8 mouse cellular contexts compared by ENCODE assay signal in genomic region chr4:141239388-141240125, GRCm38 (mm10). TPM values are rescaled to one million over a fixed set of nuclear protein-coding genes. Genes with fewer than 3 reads are reported as not detected.
DNase-seq lines count a peak whose midpoint lies in the region; ATAC-seq and TF ChIP-seq lines count a peak whose summit lies in the region.

Gene Arhgef19 (plus strand): TSS chr4:141239499.

- peak within 1 kb of the TSS; percentile 77 for H3K4me2 ChIP-seq in heart, embryonic 11.5 days
- H3K4me2 ChIP-seq in kidney, embryonic 14.5 days (replicated peaks; ENCODE audit: low read depth, low read length) = peak within 1 kb of the TSS; percentile 75
- H3K4me2 ChIP-seq in liver, embryonic 13.5 days = peak within 1 kb of the TSS; percentile 67

- ATAC-seq in heart, embryonic 11.5 days (replicated peaks; ENCODE audit: insufficient number of reproducible peaks, low FRiP score, low TSS enrichment) = peak; percentile 88
- peak; percentile 94 for ATAC-seq in kidney, embryonic 14.5 days (ENCODE audit: low FRiP score, low TSS enrichment)
- ATAC-seq in liver, embryonic 13.5 days (ENCODE audit: low read depth) = peak; percentile 89

- 0 out of 2 replicates have a peak within 1 kb of the TSS, but pooled peaks have one; percentile 46 for H3K9ac ChIP-seq in heart, embryonic 11.5 days (ENCODE audit: low read depth, low read length)
- H3K9ac ChIP-seq in kidney, embryonic 14.5 days (ENCODE audit: low read depth, low read length) = peak within 1 kb of the TSS; percentile 19; the same call in 1 of the 2 replicates
- H3K9ac ChIP-seq in liver, embryonic 13.5 days = peak within 1 kb of the TSS; percentile 3; the same call in 1 of the 2 replicates

- no peaks in the 10 kb centered on the region for H3K9me3 ChIP-seq in heart, embryonic 11.5 days (replicated peaks; ENCODE audit: control insufficient read depth, low read length)
- no peaks in the 10 kb centered on the region for H3K9me3 ChIP-seq in kidney, embryonic 14.5 days (ENCODE audit: control insufficient read depth, low read length)
- no peaks in the 10 kb centered on the region for H3K9me3 ChIP-seq in liver, embryonic 13.5 days (replicated peaks)

- peak within 1 kb of the TSS; percentile 44 for H3K4me3 ChIP-seq in embryonic fibroblast, embryonic 13.5 days (ENCODE audit: insufficient read depth, low read length)
- peak within 1 kb of the TSS; percentile 40 for H3K4me3 ChIP-seq in heart, embryonic 11.5 days (ENCODE audit: low read depth, low read length)
- H3K4me3 ChIP-seq in kidney, embryonic 14.5 days (ENCODE audit: low read length) = peak within 1 kb of the TSS; percentile 38
- H3K4me3 ChIP-seq in liver, embryonic 13.5 days (replicated peaks) = peak within 1 kb of the TSS; percentile 40

- H3K36me3 ChIP-seq in heart, embryonic 11.5 days (ENCODE audit: control insufficient read depth, insufficient read depth, low read length) = no peaks in the 10 kb centered on the region
- no peaks in the 10 kb centered on the region for H3K36me3 ChIP-seq in kidney, embryonic 14.5 days (ENCODE audit: control insufficient read depth, insufficient read depth, low read length)
- no peaks in the 10 kb centered on the region for H3K36me3 ChIP-seq in liver, embryonic 13.5 days

- H3K27me3 ChIP-seq in heart, embryonic 11.5 days (ENCODE audit: control insufficient read depth, insufficient read depth, low read length) = peaks cover 78% of the 10 kb centered on the region
- H3K27me3 ChIP-seq in kidney, embryonic 14.5 days (ENCODE audit: control insufficient read depth, insufficient read depth, low read length) = peaks cover 31% of the 10 kb centered on the region; the same call in 1 of the 2 replicates
- peaks cover 91% of the 10 kb centered on the region for H3K27me3 ChIP-seq in liver, embryonic 13.5 days

- no peak for TF ChIP-seq CTCF in embryonic fibroblast, embryonic 13.5 days (IDR thresholded peaks at IDR 0.05; ENCODE audit: borderline replicate concordance, insufficient read depth, low read length)

- TF ChIP-seq POLR2A in embryonic fibroblast, embryonic 13.5 days (IDR thresholded peaks at IDR 0.05; ENCODE audit: low read depth, low read length) = peak; percentile 93

- peak; percentile 86 for DNase-seq in CD4-positive helper T cell, adult 2 months (ENCODE audit: low read depth, low spot score)
- DNase-seq in adrenal gland, postnatal 36 days = peak; percentile 97 to 98
- peak; percentile 75 for DNase-seq in liver, embryonic 13.5 days
- DNase-seq in natural killer cell, adult 2 months (ENCODE audit: low spot score in 2 of 2) = peak; percentile 63 to 76
- DNase-seq in thymus, adult 18-20 months = peak; percentile 73 to 74

- WGBS in heart, embryonic 11.5 days (ENCODE audit: insufficient replicate concordance) = 1% methylated on average over 30 of the region's 31 CpGs
- WGBS in kidney, embryonic 14.5 days = 1% methylated on average over 30 of the region's 31 CpGs
- WGBS in liver, embryonic 13.5 days (ENCODE audit: insufficient replicate concordance) = 3% methylated on average over 31 of the region's 31 CpGs

- peak within 1 kb of the TSS; percentile 42; the same call in 1 of the 2 replicates for H3K27ac ChIP-seq in embryonic fibroblast, embryonic 13.5 days (ENCODE audit: insufficient read depth, low read length)
- H3K27ac ChIP-seq in heart, embryonic 11.5 days (ENCODE audit: low read depth, low read length) = no peak within 1 kb of the TSS
- H3K27ac ChIP-seq in kidney, embryonic 14.5 days (ENCODE audit: low read depth, low read length) = no peak within 1 kb of the TSS
- no peak within 1 kb of the TSS for H3K27ac ChIP-seq in liver, embryonic 13.5 days

- peaks cover 2% of the 10 kb centered on the region; the same call in 1 of the 2 replicates for H3K4me1 ChIP-seq in embryonic fibroblast, embryonic 13.5 days (ENCODE audit: control insufficient read depth, insufficient read depth, low read length)
- H3K4me1 ChIP-seq in heart, embryonic 11.5 days (ENCODE audit: control insufficient read depth, insufficient read depth, low read length) = peaks cover 19% of the 10 kb centered on the region
- peaks cover 29% of the 10 kb centered on the region for H3K4me1 ChIP-seq in kidney, embryonic 14.5 days (ENCODE audit: control insufficient read depth, insufficient read depth, low read length)
- H3K4me1 ChIP-seq in liver, embryonic 13.5 days (replicated peaks) = peaks cover 29% of the 10 kb centered on the region

RNA-seq across cellular contexts. Expression of gene Arhgef19, which starts in this region (rescaled TPM):
- total RNA-seq in adrenal gland, postnatal 36 days (2021) = 10 to 100 TPM; 31.2 to 75.4 TPM
- polyA plus RNA-seq in embryonic fibroblast, embryonic 13.5 days (2011; ENCODE audit: insufficient read length, low read depth, missing spikeins) = 15.2 and 16.4 TPM in 2 replicates
- 1.2 and 1.3 TPM in 2 replicates for polyA plus RNA-seq in heart, embryonic 11.5 days (2014; fragmentation: Nextera tagmentation; extraction: Ambion mirVana)
- 6.8 and 7.4 TPM in 2 replicates for polyA plus RNA-seq in kidney, embryonic 14.5 days (2014; fragmentation: Nextera tagmentation; extraction: Ambion mirVana)
- polyA plus RNA-seq in liver, embryonic 13.5 days (2015; fragmentation: Nextera tagmentation; extraction: Ambion mirVana) = 1.0 and 1.1 TPM in 2 replicates
